Mouse (Mus musculus) midbrain, embryonic 10.5 days (tissue): Measurements from ENCODE around the gene Slc51a. TPM values are rescaled to one million over a fixed set of nuclear protein-coding genes. Genes with fewer than 3 reads are reported as not detected.
"Not testable (repeated sequence)": the region's sequence is repeated elsewhere in the genome, so short reads cannot be mapped to it uniquely, and the experiment has no call there.

ENCODE experiments used
- DNase-seq: peaks from one replicate; pipeline ENCODE4 v3.0.0-alpha.2; 2017; ENCODE audit warnings: low spot score
- H3K27ac ChIP-seq: fragments of 300-500 bp; sonication (generic); replicated peaks from 2 replicates; pipeline ENCODE4 v1.5.1; 2016; ENCODE audit warnings: mild to moderate bottlenecking
- H3K27me3 ChIP-seq: fragments of 300-500 bp; sonication (generic); 2 replicates; pipeline ENCODE4 v1.6.1; 2016; ENCODE audit warnings: low read depth, mild to moderate bottlenecking; ENCODE audit not compliant: poor library complexity, severe bottlenecking
- H3K36me3 ChIP-seq: fragments of 300-500 bp; sonication (generic); 2 replicates; pipeline ENCODE4 v1.6.1; 2016; ENCODE audit warnings: mild to moderate bottlenecking, moderate library complexity
- H3K4me1 ChIP-seq: fragments of 300-500 bp; sonication (generic); 2 replicates; pipeline ENCODE4 v1.6.1; 2016
- H3K4me3 ChIP-seq: fragments of 300-500 bp; sonication (generic); 2 replicates; pipeline ENCODE4 v1.5.1; 2016; ENCODE audit warnings: mild to moderate bottlenecking, moderate library complexity
- H3K9me3 ChIP-seq: fragments of 300-500 bp; sonication (generic); replicated peaks from 2 replicates; pipeline ENCODE4 v1.6.1; 2016; ENCODE audit warnings: mild to moderate bottlenecking
- WGBS: fragments of 180-500 bp; shearing (Covaris S2); methylation state at CpG from one replicate; pipeline ENCODE4 v1.1.7; 2016; 5-methylcytosine and 5-hydroxymethylcytosine counted together
- polyA plus RNA-seq: library from polyadenylated mRNA; unstranded; fragments of >200 nt; fragmentation: Nextera tagmentation; extraction: Ambion mirVana; gene quantifications from 2 replicates; pipeline ENCODE4 v1.2.1, GENCODE M21; 2016

The Slc51a gene
- polyA plus RNA-seq, 1 experiment from 2014 or later: 0.35 TPM

DNA sequence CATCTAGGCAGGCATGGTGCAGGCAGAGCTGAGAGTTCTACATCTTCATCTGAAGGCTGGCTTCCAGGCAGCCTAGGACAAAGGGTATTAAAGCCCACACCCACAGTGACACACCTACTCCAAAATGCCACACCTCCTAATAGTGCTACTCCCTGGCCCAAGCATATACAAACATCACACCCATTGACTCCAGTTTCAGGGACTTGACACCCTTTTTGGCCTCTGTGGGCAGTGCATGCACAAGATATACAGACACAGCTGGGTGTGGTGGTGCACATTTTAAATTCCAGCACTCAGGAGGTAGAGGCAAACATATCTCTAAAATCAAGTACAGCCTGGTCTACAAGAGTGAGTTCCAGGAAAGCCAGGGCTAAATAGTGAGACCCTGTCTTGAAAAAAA, 31.6 kb downstream of the Slc51a start:
- no peak overlapping the region for H3K4me3 ChIP-seq
- H3K4me1 ChIP-seq: no peaks in the 10 kb centered on the region
- no peaks in the 10 kb centered on the region for H3K9me3 ChIP-seq
- no peak for DNase-seq
- peaks cover 36% of the 10 kb centered on the region for H3K36me3 ChIP-seq
- H3K27ac ChIP-seq: no peak overlapping the region
- no peaks in the 10 kb centered on the region for H3K27me3 ChIP-seq

DNA sequence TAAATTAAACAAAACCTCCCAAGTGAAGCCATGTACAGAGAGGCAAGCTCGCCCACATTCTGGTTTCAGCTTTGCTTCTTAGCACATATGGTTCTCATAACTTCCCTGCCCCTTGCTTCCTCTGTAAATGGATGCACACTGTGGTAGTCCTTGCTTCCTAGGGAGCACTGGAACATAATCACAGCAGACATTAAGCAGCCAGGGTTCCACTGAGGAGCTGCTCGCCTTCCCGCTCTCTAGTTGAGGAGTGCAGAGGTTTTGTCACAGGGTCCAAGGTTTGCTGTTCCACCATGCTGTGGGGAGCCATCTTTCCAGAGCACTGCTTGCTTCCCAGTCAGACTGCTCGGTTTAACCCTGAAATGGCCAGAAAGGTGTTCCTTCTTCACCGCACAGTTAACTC, 33.0 kb downstream of the Slc51a start:
- WGBS: 79% methylated on average over 5 of the region's 5 CpGs

DNA sequence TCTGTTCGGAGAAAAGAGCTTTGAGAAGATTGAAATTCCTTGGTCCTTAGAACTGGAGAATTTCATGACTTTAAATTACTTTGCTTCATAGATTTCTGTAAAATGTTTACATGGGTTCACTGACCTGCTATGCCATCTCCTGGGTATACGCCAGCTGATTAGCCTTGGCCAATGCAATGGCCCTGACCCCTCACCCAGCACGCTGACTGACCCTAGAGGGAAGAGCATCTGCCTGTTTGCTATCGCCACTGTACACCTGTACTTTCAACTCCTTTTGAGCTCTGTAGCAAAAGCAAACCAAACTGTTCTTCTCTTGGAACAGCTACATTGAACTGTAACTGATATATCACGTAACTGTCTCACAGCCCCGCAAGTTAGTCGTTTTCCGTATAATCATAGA, 34.6 kb downstream of the Slc51a start:
- 96% methylated on average over 8 of the region's 8 CpGs for WGBS
- Histone ChIP-seq H3K36me3 (peaks cover 34% of the 10 kb centered on the region), H3K9me3 (no peaks in the 10 kb centered on the region), H3K27ac (no peak overlapping the region), H3K27me3 (no peaks in the 10 kb centered on the region), H3K4me3 (no peak overlapping the region), H3K4me1 (no peaks in the 10 kb centered on the region)
- no peak for DNase-seq

More for the DNA sequence above, 33.0 kb downstream of the Slc51a start:
- H3K27me3 ChIP-seq: no peaks in the 10 kb centered on the region
- peak; percentile 17 for DNase-seq
- peaks cover 36% of the 10 kb centered on the region for H3K36me3 ChIP-seq
- no peaks in the 10 kb centered on the region for H3K9me3 ChIP-seq
- no peaks in the 10 kb centered on the region for H3K4me1 ChIP-seq
- no peak overlapping the region for H3K4me3 ChIP-seq
- no peak overlapping the region for H3K27ac ChIP-seq

DNA sequence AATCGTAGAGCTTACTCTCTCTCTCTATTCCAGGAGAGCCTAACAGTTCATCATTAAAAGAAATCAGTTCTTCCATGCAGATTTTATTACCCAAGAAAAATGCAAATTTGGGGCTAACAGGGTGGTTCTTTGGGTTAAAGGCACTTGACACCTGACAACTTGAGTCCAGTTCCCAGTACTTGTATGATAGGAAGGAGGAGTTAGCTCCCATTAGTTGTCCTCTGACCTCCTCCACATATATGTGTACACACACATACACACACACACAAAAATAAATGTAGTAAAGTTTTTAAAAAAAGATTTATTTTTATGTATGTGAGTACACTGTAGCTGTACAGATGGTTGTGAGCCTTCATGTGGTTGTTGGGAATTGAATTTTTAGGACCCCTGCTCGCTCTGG, 37.5 kb downstream of the Slc51a start:
- Histone ChIP-seq H3K27me3 (no peaks in the 10 kb centered on the region), H3K27ac (no peak overlapping the region), H3K4me3 (no peak overlapping the region), H3K4me1 (no peaks in the 10 kb centered on the region), H3K36me3 (peaks cover 21% of the 10 kb centered on the region), H3K9me3 (no peaks in the 10 kb centered on the region)
- 90% methylated on average over 2 of the region's 2 CpGs for WGBS
- no peak for DNase-seq

DNA sequence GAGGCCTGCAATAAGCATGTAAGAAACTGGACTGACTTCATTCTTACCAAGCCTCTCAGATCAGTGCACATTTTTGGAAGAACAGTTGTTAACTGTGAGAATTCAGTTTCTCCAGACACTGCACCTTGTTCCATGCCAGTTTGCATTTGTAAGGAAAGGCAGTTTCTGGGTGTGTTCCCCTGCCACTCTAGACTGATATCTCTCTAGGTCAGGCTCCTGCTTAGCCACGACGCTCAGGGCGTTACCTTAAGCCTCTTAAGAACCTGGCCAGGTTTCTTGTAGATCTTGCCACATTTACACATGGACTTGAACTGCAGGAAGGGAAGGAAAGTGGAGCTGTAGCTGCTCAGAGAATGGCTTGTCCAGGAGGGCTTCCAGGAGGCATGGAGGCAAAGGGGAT, 38.0 kb downstream of the Slc51a start:
- Histone ChIP-seq H3K27me3 (no peaks in the 10 kb centered on the region), H3K9me3 (no peaks in the 10 kb centered on the region), H3K36me3 (peaks cover 18% of the 10 kb centered on the region), H3K4me3 (no peak overlapping the region), H3K27ac (no peak overlapping the region), H3K4me1 (no peaks in the 10 kb centered on the region)
- no peak for DNase-seq
- WGBS: 83% methylated on average over 3 of the region's 3 CpGs

DNA sequence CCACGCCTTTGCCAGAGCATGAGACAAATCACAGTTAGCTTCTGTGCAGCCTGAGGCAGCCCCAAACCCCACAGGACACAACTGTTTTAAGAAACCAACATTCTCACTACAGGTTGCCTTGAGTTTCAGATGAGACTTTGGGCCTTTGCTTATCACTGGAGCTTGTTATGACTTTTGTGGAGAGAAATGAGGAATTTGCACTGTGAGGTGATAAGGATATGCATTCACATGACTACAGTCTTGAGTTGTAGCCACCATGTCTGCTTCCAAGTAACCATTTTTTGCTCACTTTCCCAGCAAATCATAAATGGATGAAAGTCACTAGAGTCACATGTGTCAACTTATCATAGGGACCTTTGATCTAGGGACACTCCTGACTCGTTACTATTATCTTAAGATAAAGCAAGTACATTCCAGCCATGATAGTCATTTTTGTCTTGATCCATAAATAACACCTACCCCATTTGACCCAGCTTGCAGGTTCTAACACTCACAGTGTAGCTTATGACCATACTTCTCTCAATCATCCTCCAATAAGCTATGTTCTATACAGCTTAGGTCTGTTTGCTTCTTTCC, 41.0 kb downstream of the Slc51a start:
- peaks cover 2% of the 10 kb centered on the region; the same call in 1 of the 2 replicates for H3K36me3 ChIP-seq
- no peak for DNase-seq
- no peaks in the 10 kb centered on the region for H3K27me3 ChIP-seq
- H3K4me1 ChIP-seq: no peaks in the 10 kb centered on the region
- no peak overlapping the region for H3K27ac ChIP-seq
- no peaks in the 10 kb centered on the region for H3K9me3 ChIP-seq
- no peak overlapping the region for H3K4me3 ChIP-seq
- WGBS: 90% methylated on average over 2 of the region's 2 CpGs

DNA sequence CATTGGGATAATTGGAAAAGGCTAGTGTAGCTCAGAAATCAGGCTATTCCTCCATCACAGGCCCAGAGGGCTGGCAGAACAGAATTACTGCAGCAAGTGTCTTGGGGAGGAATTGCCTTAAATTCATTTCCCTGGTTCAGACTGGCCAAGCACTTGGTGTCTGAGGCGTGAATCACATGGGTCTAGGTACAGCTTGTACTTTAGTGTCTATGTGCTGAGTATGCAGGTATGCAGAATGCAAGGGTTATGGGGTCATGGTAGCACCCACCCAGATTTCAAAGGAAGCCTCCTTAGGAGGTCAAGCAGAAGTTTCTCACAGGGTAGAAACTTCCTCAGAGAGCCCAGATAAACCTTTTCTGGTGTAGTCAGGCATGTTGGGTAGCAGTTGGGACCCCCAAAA, 42.1 kb downstream of the Slc51a start:
- no peak overlapping the region for H3K4me3 ChIP-seq
- no peaks in the 10 kb centered on the region for H3K4me1 ChIP-seq
- peaks cover 5% of the 10 kb centered on the region; the same call in 1 of the 2 replicates for H3K36me3 ChIP-seq
- no peak overlapping the region for H3K27ac ChIP-seq
- 94% methylated on average over 1 of the region's 1 CpGs for WGBS
- H3K9me3 ChIP-seq: no peaks in the 10 kb centered on the region
- no peaks in the 10 kb centered on the region for H3K27me3 ChIP-seq
- DNase-seq: no peak

DNA sequence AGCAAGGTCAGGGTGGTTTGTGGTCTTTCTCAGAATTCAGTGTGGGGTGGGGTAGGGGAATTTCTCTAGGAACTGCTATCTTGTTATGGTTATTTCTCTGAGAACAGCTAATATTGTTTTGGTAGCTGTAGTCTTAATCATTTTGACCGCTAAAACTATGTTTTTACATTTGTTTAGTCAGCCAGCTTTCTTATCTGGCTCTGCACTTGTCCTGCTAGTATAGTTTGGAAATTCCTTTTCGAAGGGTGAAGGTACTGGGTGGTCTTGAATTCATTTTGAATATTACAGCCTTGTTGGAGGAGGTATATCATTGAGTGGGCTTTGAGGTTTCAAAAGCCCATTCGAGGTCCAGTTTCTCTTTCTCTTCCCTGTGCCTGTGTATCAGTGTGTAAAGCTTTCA, 43.1 kb downstream of the Slc51a start:
- not testable (repeated sequence) for H3K27me3 ChIP-seq, H3K27ac ChIP-seq, H3K4me3 ChIP-seq, H3K4me1 ChIP-seq, DNase-seq, H3K9me3 ChIP-seq
- peaks cover 10% of the 10 kb centered on the region for H3K36me3 ChIP-seq
- 89% methylated on average over 3 of the region's 3 CpGs for WGBS

DNA sequence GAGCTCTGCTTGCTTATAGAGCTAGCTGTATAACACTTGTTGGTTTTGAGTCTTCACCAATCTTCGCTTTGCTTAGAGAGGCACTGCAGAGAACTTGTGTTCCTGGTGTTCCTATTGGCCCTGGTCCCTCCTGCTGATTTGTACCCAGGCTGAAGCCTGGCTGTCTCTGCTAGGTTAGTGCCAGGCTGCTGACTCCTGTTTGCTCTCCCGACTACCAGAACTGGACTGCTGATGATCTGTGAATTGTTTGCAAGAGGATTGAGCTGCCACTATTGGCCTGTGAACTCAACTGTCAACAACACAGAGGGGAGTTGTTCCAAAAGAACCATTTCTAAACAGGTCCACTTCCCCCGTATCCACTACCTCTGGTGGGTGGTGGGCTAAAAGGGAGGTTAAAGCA, 46.2 kb downstream of the Slc51a start:
- DNase-seq: no peak
- no peak overlapping the region for H3K27ac ChIP-seq
- H3K4me1 ChIP-seq: no peaks in the 10 kb centered on the region
- no peaks in the 10 kb centered on the region for H3K9me3 ChIP-seq
- H3K27me3 ChIP-seq: no peaks in the 10 kb centered on the region
- no peak overlapping the region for H3K4me3 ChIP-seq
- peaks cover 11% of the 10 kb centered on the region for H3K36me3 ChIP-seq
- 90% methylated on average over 3 of the region's 3 CpGs for WGBS

DNA sequence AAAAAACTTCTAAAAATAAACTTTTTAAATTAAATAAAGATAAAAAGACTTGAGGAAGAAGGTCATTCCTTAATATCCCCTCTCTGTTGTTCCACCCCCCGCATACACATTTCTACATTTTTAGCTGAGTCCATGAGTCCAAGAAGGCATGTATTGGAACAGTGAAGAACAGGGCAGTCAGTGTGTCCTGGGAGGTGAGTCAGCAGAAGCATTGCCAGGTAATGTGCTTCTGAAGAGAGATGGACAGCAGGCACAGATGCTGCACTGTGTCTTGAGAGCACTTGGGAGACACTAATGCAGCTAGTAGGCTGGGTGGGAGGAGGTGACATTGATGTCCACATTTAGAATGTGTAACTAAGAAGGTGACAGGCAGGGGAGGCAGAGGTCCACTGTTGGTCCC, 50.4 kb downstream of the Slc51a start:
- no peak overlapping the region for H3K27ac ChIP-seq

DNA sequence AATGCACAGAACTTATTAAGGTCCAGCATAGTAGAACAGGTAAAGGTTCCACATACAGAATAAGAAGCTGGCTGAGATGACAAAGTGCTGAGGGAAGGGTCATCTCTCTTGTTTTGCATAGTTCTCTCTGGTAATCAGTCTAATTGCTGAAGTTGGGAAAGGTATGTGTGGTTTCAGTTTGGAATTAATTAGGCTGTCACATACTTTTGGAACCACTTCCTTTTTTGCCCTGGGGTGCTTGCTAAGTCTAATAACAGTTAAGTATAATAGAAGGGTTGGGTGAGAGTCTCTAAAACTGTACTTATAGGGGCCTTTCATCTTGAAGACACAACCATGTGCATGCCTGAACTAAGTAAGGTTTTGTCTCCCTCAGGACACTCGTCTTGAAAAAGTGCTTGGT, 51.0 kb downstream of the Slc51a start:
- H3K36me3 ChIP-seq: peaks cover 11% of the 10 kb centered on the region
- no peaks in the 10 kb centered on the region; the same call in 1 of the 2 replicates for H3K27me3 ChIP-seq
- H3K9me3 ChIP-seq: no peaks in the 10 kb centered on the region
- no peak overlapping the region for H3K27ac ChIP-seq
- no peak for DNase-seq
- peaks cover 6% of the 10 kb centered on the region for H3K4me1 ChIP-seq
- H3K4me3 ChIP-seq: no peak overlapping the region
- 85% methylated on average over 1 of the region's 1 CpGs for WGBS

More for the DNA sequence above, 50.4 kb downstream of the Slc51a start:
- WGBS: 92% methylated on average over 1 of the region's 1 CpGs
- Histone ChIP-seq H3K4me1 (no peaks in the 10 kb centered on the region), H3K36me3 (peaks cover 11% of the 10 kb centered on the region), H3K9me3 (no peaks in the 10 kb centered on the region), H3K27me3 (no peaks in the 10 kb centered on the region), H3K4me3 (no peak overlapping the region)
- DNase-seq: no peak

DNA sequence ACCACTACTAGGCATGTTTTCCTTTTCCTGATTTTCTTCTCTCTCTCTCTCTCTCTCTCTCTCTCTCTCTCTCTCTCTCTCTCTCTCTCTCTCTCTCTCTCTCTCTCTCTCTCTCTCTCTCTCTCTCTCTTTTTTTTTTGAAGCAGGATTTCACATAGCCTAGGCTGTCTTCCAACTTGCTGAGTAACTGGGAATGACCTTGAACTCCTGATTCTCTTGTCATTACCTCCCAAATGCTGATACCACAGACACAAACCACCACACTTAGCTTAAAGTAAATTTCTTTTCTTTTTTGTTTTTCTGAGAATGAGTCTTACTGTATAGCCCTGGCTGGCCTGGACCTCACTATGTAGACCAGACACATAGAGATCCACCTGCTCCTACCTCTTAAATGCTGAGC, 53.0 kb downstream of the Slc51a start:
- Histone ChIP-seq H3K27me3 (no peaks in the 10 kb centered on the region; the same call in 1 of the 2 replicates), H3K4me3 (no peak overlapping the region), H3K27ac (no peak overlapping the region), H3K9me3 (no peaks in the 10 kb centered on the region), H3K4me1 (peaks cover 19% of the 10 kb centered on the region), H3K36me3 (peaks cover 1% of the 10 kb centered on the region; the same call in 1 of the 2 replicates)
- DNase-seq: no peak

DNA sequence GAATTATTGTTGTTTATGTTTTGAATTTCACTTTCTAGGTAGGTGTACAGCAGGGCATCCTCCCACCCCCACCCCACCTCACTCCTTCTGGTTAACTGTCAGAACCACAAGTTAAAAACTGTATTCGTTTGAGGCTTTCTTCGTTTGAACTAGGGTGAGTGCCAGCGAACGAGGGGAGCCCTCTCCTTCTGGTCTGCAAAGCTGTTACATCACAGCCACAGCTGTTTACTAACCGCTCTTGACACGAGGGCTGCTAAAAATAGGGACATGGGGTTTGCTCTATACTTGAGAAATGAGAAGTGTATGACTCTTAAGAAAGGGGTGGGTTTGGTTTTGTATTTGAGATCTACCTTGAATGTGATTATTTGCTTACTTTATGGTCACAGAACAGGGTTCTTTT, 53.6 kb downstream of the Slc51a start:
- Histone ChIP-seq H3K27ac (no peak overlapping the region), H3K4me1 (peaks cover 22% of the 10 kb centered on the region)
- WGBS: 68% methylated on average over 6 of the region's 6 CpGs

DNA sequence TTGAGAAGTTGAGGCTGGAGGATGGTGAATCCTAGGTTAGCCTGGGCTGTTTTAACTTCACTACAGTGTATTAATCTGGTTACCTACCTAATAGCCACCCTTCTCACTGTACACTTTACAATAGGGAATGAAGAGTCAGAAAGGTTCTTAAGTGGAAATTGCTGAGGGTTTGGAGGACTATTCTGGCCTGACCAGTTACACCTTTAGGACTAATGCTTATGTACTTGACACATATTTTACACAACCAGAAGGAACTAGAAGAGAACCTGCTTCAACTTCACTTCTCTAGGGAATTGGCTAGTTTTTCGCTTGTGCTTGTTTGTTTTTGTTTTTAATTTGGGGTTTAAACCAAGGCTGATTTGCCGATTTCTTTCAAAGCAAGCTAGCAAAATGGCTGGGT, 54.5 kb downstream of the Slc51a start:
- Histone ChIP-seq H3K4me3 (no peak overlapping the region), H3K9me3 (no peaks in the 10 kb centered on the region), H3K27ac (no peak overlapping the region), H3K27me3 (no peaks in the 10 kb centered on the region; the same call in 1 of the 2 replicates), H3K4me1 (peaks cover 22% of the 10 kb centered on the region), H3K36me3 (no peaks in the 10 kb centered on the region)
- WGBS: 83% methylated on average over 2 of the region's 2 CpGs
- DNase-seq: no peak

More for the DNA sequence above, 53.6 kb downstream of the Slc51a start:
- Histone ChIP-seq H3K27me3 (no peaks in the 10 kb centered on the region; the same call in 1 of the 2 replicates), H3K9me3 (no peaks in the 10 kb centered on the region), H3K4me3 (no peak overlapping the region), H3K36me3 (no peaks in the 10 kb centered on the region)
- no peak for DNase-seq
